Mouse (Mus musculus) left cerebral cortex, adult 8-10 months (tissue): ENCODE results near the gene Lmf1. TPM values are rescaled to one million over a fixed set of nuclear protein-coding genes. Genes with fewer than 3 reads are reported as not detected.

Experiments
- DNase-seq, 2 experiments: peaks; one replicate each; pipeline ENCODE4 v3.0.0; 2022; ENCODE audit warnings: low spot score in 2 of 2
- total RNA-seq, 4 experiments: library from RNA; stranded (reverse); gene quantifications; 2 replicates each; pipeline ENCODE4 v1.2.4; 2022

Gene Lmf1
- total RNA-seq, 4 experiments from 2014 or later, result 22.0 to 26.3 (median 24.6) TPM

GRCm38 (mm10) chr17:25567745-25568144, 11.1 kb upstream of the Lmf1 start:
- peak; percentile 73 to 76 for DNase-seq

- peak in 1 of 2 experiments; percentile 52 for DNase-seq
Observed at GRCm38 (mm10) chr17:25568206-25568605, 10.7 kb upstream of the Lmf1 start.

GRCm38 (mm10) chr17:25568880-25569279, 10.0 kb upstream of the Lmf1 start:
- DNase-seq, result peak in 1 of 2 experiments; percentile 34

GRCm38 (mm10) chr17:25569833-25570647, 8.8 kb upstream of the Lmf1 start:
- DNase-seq, result no peak

GRCm38 (mm10) chr17:25570648-25571452, 8.0 kb upstream of the Lmf1 start, which contains the start of gene Sox8:
Gene Sox8 (minus strand): TSS chr17:25570686.
- DNase-seq, result peak; percentile 92 to 94

GRCm38 (mm10) chr17:25571453-25571820, 7.4 kb upstream of the Lmf1 start:
- DNase-seq, result no peak

GRCm38 (mm10) chr17:25575208-25575971, 3.5 kb upstream of the Lmf1 start:
- no peak for DNase-seq

GRCm38 (mm10) chr17:25576034-25576433, 2.9 kb upstream of the Lmf1 start:
- no peak for DNase-seq

GRCm38 (mm10) chr17:25577263-25577662, 1.6 kb upstream of the Lmf1 start:
- no peak for DNase-seq

GRCm38 (mm10) chr17:25577702-25578101, 1.2 kb upstream of the Lmf1 start:
- no peak for DNase-seq

GRCm38 (mm10) chr17:25579332-25580047, 605 bp downstream of the Lmf1 start:
- no peak for DNase-seq

GRCm38 (mm10) chr17:25582076-25582475, 3.2 kb downstream of the Lmf1 start:
- DNase-seq, result no peak

GRCm38 (mm10) chr17:25583099-25583498, 4.2 kb downstream of the Lmf1 start:
- no peak for DNase-seq

- no peak for DNase-seq
Observed at GRCm38 (mm10) chr17:25583858-25584257, 5.0 kb downstream of the Lmf1 start.

GRCm38 (mm10) chr17:25584646-25585045, 5.8 kb downstream of the Lmf1 start:
- DNase-seq, result no peak

- DNase-seq, result no peak
Observed at GRCm38 (mm10) chr17:25590068-25590467, 11.2 kb downstream of the Lmf1 start.

- no peak for DNase-seq
Observed at GRCm38 (mm10) chr17:25590985-25591384, 12.1 kb downstream of the Lmf1 start.

GRCm38 (mm10) chr17:25592336-25592735, 13.5 kb downstream of the Lmf1 start:
- DNase-seq, result no peak

GRCm38 (mm10) chr17:25593411-25594261, 14.8 kb downstream of the Lmf1 start:
- DNase-seq, result no peak

GRCm38 (mm10) chr17:25595495-25595894, 16.6 kb downstream of the Lmf1 start:
- no peak for DNase-seq
